18 mouse cellular contexts compared by ENCODE assay signal in genomic region chr11:90717719-90718118, GRCm38 (mm10).
"Had no signal": no experiment of that assay in that cellular context is flagged by ENCODE, and none has a peak within 500 bp of the region (broad histone marks: within the 10 kb centered on the region; RNA-seq: fewer than 3 reads in every experiment).

No protein-coding gene starts in this region.

- H3K27me3 ChIP-seq: limb, embryonic 13.5 days; neural tube, embryonic 13.5 days; stomach, embryonic 15.5 days had no signal

- H3K9ac ChIP-seq: limb, embryonic 13.5 days; lung, embryonic 14.5 days; neural tube, embryonic 13.5 days; stomach, embryonic 15.5 days had no signal

- H3K27ac ChIP-seq: kidney, postnatal 0 days; limb, embryonic 10.5 days; limb, embryonic 13.5 days; macrophage; neural tube, embryonic 13.5 days; stomach, embryonic 15.5 days had no signal

- DNase-seq: kidney, adult 18-20 months; kidney, adult 9 months; kidney, postnatal 25 days; lung, embryonic 14.5 days; retina, postnatal 1 day; right cerebral cortex, postnatal 25 days; spleen, adult 18-20 months; thymus, postnatal 25 days had no signal

- H3K4me3 ChIP-seq: limb, embryonic 10.5 days; limb, embryonic 13.5 days; myocyte; neural tube, embryonic 13.5 days; stomach, embryonic 15.5 days had no signal

- H3K4me1 ChIP-seq: limb, embryonic 10.5 days; limb, embryonic 13.5 days; stomach, embryonic 15.5 days had no signal

- H3K9me3 ChIP-seq: limb, embryonic 10.5 days; limb, embryonic 13.5 days; neural tube, embryonic 13.5 days; stomach, embryonic 15.5 days had no signal

- ATAC-seq: intestine, embryonic 16.5 days; lung, postnatal 0 days; midbrain, embryonic 16.5 days had no signal

- H3K4me2 ChIP-seq: limb, embryonic 13.5 days; lung, embryonic 14.5 days; neural tube, embryonic 13.5 days; stomach, embryonic 15.5 days had no signal

- H3K36me3 ChIP-seq: limb, embryonic 10.5 days; limb, embryonic 13.5 days; neural tube, embryonic 13.5 days; stomach, embryonic 15.5 days had no signal
